Mouse (Mus musculus) midbrain, embryonic 11.5 days (tissue): ENCODE measurements around the gene Tusc2. TPM values are rescaled to one million over a fixed set of nuclear protein-coding genes. Genes with fewer than 3 reads are reported as not detected.
A peak's percentile ranks its signal among the peaks of the same experiment; 100 is the strongest.

Source experiments
- ATAC-seq: fragments of 200-750 bp; cut with Nextera tagmentation; 2 replicates; pipeline ENCODE4 v1.8.0; 2017; ENCODE audit warnings: moderate TSS enrichment, moderate library complexity; ENCODE audit not compliant: low FRiP score
- DNase-seq: peaks from one replicate; pipeline ENCODE4 v3.0.0; 2015; ENCODE audit warnings: low spot score; ENCODE audit errors: missing footprints
- H3K27ac ChIP-seq: fragments of 300-500 bp; sonication (generic); 2 replicates; pipeline ENCODE4 v1.5.1; 2014; ENCODE audit warnings: low read depth, low read length
- H3K27me3 ChIP-seq: fragments of 300-500 bp; sonication (generic); 2 replicates; pipeline ENCODE4 v1.6.1; 2014; ENCODE audit warnings: mild to moderate bottlenecking, low read length, moderate library complexity, mixed read lengths; ENCODE audit not compliant: control insufficient read depth, insufficient read depth
- H3K36me3 ChIP-seq: fragments of 300-500 bp; sonication (generic); 2 replicates; pipeline ENCODE4 v1.6.1; 2014; ENCODE audit warnings: mild to moderate bottlenecking, low read length, moderate library complexity, mixed read lengths; ENCODE audit not compliant: control insufficient read depth, insufficient read depth
- H3K4me1 ChIP-seq: fragments of 300-500 bp; sonication (generic); 2 replicates; pipeline ENCODE4 v1.6.1; 2014; ENCODE audit warnings: low read length; ENCODE audit not compliant: control insufficient read depth, insufficient read depth
- H3K4me2 ChIP-seq: fragments of 300-500 bp; sonication (generic); 2 replicates; pipeline ENCODE4 v1.6.1; 2014; ENCODE audit warnings: mild to moderate bottlenecking, moderate library complexity
- H3K4me3 ChIP-seq: fragments of 300-500 bp; sonication (generic); 2 replicates; pipeline ENCODE4 v1.5.1; 2014; ENCODE audit warnings: low read depth, low read length
- H3K9ac ChIP-seq: fragments of 300-500 bp; sonication (generic); 2 replicates; pipeline ENCODE4 v1.6.1; 2014; ENCODE audit warnings: low read length
- H3K9me3 ChIP-seq: fragments of 300-500 bp; sonication (generic); 2 replicates; pipeline ENCODE4 v1.6.1; 2016; ENCODE audit warnings: low read length; ENCODE audit not compliant: control insufficient read depth
- WGBS: fragments of 180-500 bp; shearing (Covaris S2); extraction: QIAGEN DNeasy Blood & Tissue Kit; methylation state at CpG from one replicate; pipeline ENCODE4 v1.1.7; 2014; 5-methylcytosine and 5-hydroxymethylcytosine counted together
- polyA plus RNA-seq: library from polyadenylated mRNA; unstranded; fragments of >200 nt; fragmentation: Nextera tagmentation; extraction: Ambion mirVana; gene quantifications from 2 replicates; pipeline ENCODE4 v1.2.1, GENCODE M21; 2014

The Tusc2 gene
- polyA plus RNA-seq, 1 experiment from 2014 or later = 94.6 TPM

DNA sequence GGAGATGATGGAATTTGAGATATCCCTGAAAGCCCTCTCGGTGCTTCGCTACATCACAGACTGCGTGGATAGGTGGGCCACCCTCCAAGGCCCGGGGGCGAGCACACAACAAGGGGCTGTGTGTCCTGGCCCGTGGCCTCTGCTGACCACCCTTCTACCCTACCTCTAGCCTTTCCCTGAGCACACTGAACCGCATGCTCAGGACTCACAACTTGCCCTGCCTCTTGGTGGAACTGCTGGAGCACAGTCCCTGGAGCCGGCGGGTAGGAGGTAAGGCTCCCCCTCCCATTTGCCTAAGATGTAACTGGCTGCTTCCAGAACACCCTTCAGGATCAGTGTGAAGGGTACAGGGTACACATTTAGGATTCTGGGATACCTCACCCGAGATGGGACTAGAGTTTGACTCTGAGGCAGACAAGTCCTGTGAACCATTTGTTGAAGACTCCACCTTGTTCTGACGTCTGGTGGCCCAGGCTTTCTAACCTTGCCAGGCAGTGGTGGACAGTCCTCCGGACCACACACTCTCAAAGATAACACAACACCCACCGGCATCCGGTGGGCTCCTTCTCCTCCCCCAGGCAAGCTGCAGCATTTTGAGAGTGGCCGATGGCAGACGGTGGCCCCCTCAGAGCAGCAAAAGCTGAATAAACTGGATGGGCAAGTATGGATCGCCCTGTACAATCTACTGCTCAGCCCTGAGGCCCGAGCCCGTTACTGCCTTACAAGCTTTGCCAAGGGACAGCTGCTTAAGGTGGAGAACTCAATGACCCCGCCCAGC, 13.6 kb upstream of the Tusc2 start:
- no peak overlapping the region for H3K27ac ChIP-seq

DNA sequence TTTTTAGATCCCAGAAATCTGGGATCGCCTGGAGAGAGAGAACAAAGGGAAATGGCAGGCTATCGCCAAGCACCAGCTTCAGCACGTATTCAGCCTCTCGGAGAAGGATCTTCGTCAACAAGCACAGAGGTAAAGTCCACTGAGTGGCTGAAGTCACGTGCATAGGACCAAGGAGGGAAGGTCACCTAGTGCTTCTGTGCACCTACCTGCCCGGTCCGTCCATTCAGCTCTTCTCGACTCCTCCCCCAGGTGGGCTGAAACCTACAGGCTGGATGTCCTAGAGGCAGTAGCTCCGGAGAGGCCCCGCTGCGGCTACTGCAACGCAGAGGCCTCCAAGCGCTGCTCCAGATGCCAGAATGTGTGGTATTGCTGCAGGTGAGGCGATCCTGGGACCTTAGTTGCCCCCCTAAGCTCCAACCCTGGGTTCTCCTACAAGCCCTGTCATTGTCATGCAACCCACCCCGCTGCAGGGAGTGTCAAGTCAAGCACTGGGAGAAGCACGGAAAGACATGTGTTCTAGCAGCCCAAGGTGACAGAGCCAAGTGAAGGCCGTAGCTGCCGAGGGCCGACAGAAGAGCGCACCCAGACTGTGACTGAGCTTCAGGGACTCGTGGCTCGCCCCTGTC, 12.5 kb upstream of the Tusc2 start:
- Histone ChIP-seq H3K4me3 (peak overlapping the region; percentile 34; the same call in 1 of the 2 replicates), H3K27ac (no peak overlapping the region), H3K36me3 (no peaks in the 10 kb centered on the region), H3K9me3 (no peaks in the 10 kb centered on the region), H3K4me1 (peaks cover 34% of the 10 kb centered on the region), H3K27me3 (peaks cover 28% of the 10 kb centered on the region), H3K9ac (no peak overlapping the region), H3K4me2 (peak overlapping the region; percentile 70)
- ATAC-seq = no peak
- WGBS = 25% methylated on average over 23 of the region's 23 CpGs
- DNase-seq = peak; percentile 91

More for the DNA sequence above, 13.6 kb upstream of the Tusc2 start:
- Histone ChIP-seq H3K9me3 (no peaks in the 10 kb centered on the region), H3K36me3 (peaks cover 4% of the 10 kb centered on the region; the same call in 1 of the 2 replicates), H3K4me3 (no peak overlapping the region), H3K4me2 (no peak overlapping the region), H3K9ac (no peak overlapping the region), H3K27me3 (peaks cover 28% of the 10 kb centered on the region), H3K4me1 (peaks cover 32% of the 10 kb centered on the region)
- ATAC-seq (no peak), DNase-seq (no peak)
- WGBS = 87% methylated on average over 20 of the region's 20 CpGs

GRCm38 (mm10) chr9:107551117-107551889, 11.8 kb upstream of the Tusc2 start, which contains the start of gene Rassf1:
Rassf1 (plus strand) TSS chr9:107551555.
- Histone ChIP-seq H3K4me2 (peak within 1 kb of the TSS; percentile 70), H3K27me3 (peaks cover 28% of the 10 kb centered on the region), H3K9ac (peak within 1 kb of the TSS; percentile 59), H3K4me1 (peaks cover 41% of the 10 kb centered on the region), H3K9me3 (no peaks in the 10 kb centered on the region), H3K27ac (no peak within 1 kb of the TSS), H3K4me3 (peak within 1 kb of the TSS; percentile 34), H3K36me3 (no peaks in the 10 kb centered on the region)
- under 1% methylated on average over 63 of the region's 63 CpGs for WGBS
- ATAC-seq (no peak), DNase-seq (peak; percentile 94)

- no peaks in the 10 kb centered on the region for H3K36me3 ChIP-seq
- DNase-seq (no peak), ATAC-seq (no peak)
- peak overlapping the region; percentile 70 for H3K4me2 ChIP-seq
- 3% methylated on average over 8 of the region's 8 CpGs for WGBS
- peak overlapping the region; percentile 34 for H3K4me3 ChIP-seq
- peak overlapping the region; percentile 59 for H3K9ac ChIP-seq
- H3K9me3 ChIP-seq = no peaks in the 10 kb centered on the region
- H3K27ac ChIP-seq = no peak overlapping the region
- H3K27me3 ChIP-seq = peaks cover 28% of the 10 kb centered on the region
- peaks cover 35% of the 10 kb centered on the region for H3K4me1 ChIP-seq
These were observed 11.1 kb upstream of the Tusc2 start for GRCm38 (mm10) chr9:107551890-107552355.

- Histone ChIP-seq H3K9me3 (no peaks in the 10 kb centered on the region), H3K4me3 (no peak overlapping the region), H3K27me3 (peaks cover 28% of the 10 kb centered on the region), H3K4me2 (no peak overlapping the region), H3K4me1 (peaks cover 27% of the 10 kb centered on the region), H3K27ac (no peak overlapping the region), H3K36me3 (no peaks in the 10 kb centered on the region), H3K9ac (no peak overlapping the region)
- WGBS = 81% methylated on average over 5 of the region's 5 CpGs
- no peak for DNase-seq
- ATAC-seq = no peak
These were observed 10.2 kb upstream of the Tusc2 start for GRCm38 (mm10) chr9:107552690-107553393.

GRCm38 (mm10) chr9:107553541-107554318, 9.3 kb upstream of the Tusc2 start:
- Histone ChIP-seq H3K4me2 (peak overlapping the region; percentile 93), H3K9me3 (no peaks in the 10 kb centered on the region), H3K27me3 (peaks cover 28% of the 10 kb centered on the region), H3K27ac (peak overlapping the region; percentile 51; the same call in 1 of the 2 replicates), H3K36me3 (peaks cover 3% of the 10 kb centered on the region; the same call in 1 of the 2 replicates), H3K4me3 (peak overlapping the region; percentile 61), H3K4me1 (peaks cover 27% of the 10 kb centered on the region), H3K9ac (peak overlapping the region; percentile 68)
- no peak for DNase-seq
- peak; percentile 75 for ATAC-seq
- 7% methylated on average over 37 of the region's 37 CpGs for WGBS

GRCm38 (mm10) chr9:107554319-107554825, 8.7 kb upstream of the Tusc2 start:
- no peaks in the 10 kb centered on the region for H3K9me3 ChIP-seq
- H3K36me3 ChIP-seq = peaks cover 7% of the 10 kb centered on the region
- peak; percentile 100 for DNase-seq
- peak overlapping the region; percentile 61 for H3K4me3 ChIP-seq
- peak overlapping the region; percentile 84 for H3K9ac ChIP-seq
- H3K27ac ChIP-seq = peak overlapping the region; percentile 78
- under 1% methylated on average over 52 of the region's 53 CpGs for WGBS
- peaks cover 27% of the 10 kb centered on the region for H3K4me1 ChIP-seq
- ATAC-seq = peak; percentile 92
- peak overlapping the region; percentile 93 for H3K4me2 ChIP-seq
- H3K27me3 ChIP-seq = peaks cover 28% of the 10 kb centered on the region
